Mouse (Mus musculus) heart, embryonic 14.5 days (tissue): ENCODE measurements at regions not wholly inside any gene's neighbourhood (a gene's known extent, or its start where the extent isn't known, plus 50 kb on each side); places are given as distances from the start of the nearest gene placed in this dataset.

Source experiments
- ATAC-seq: fragments of 200-750 bp; cut with Nextera tagmentation; 2 replicates; pipeline ENCODE4 v1.8.0; 2017; ENCODE audit warnings: low read depth, moderate TSS enrichment; ENCODE audit not compliant: insufficient number of reproducible peaks, insufficient read depth, low FRiP score
- H3K27ac ChIP-seq, 2 experiments: fragments of 200-500 bp in 1 of 2; fragments of 300-500 bp in 1 of 2; sonication (generic) in 1 of 2; replicated peaks in 1 of 2; 2 replicates each; pipeline ENCODE4 v1.5.1; 2012 to 2014; ENCODE audit warnings: low read depth in 2 of 2, low read length in 2 of 2, control low read depth in 1 of 2, mild to moderate bottlenecking in 1 of 2, mixed read lengths in 1 of 2; ENCODE audit not compliant: control insufficient read depth in 1 of 2, insufficient read depth in 1 of 2
- H3K27me3 ChIP-seq: fragments of 300-500 bp; sonication (generic); 2 replicates; pipeline ENCODE4 v1.6.1; 2014; ENCODE audit warnings: mild to moderate bottlenecking, low read length, control low read depth; ENCODE audit not compliant: control insufficient read depth, insufficient read depth
- H3K36me3 ChIP-seq: fragments of 300-500 bp; sonication (generic); 2 replicates; pipeline ENCODE4 v1.6.1; 2014; ENCODE audit warnings: mild to moderate bottlenecking, control low read depth, low read length, mixed read lengths; ENCODE audit not compliant: control insufficient read depth, insufficient read depth
- H3K4me1 ChIP-seq, 2 experiments: fragments of 200-500 bp in 1 of 2; fragments of 300-500 bp in 1 of 2; sonication (generic) in 1 of 2; 2 replicates each; pipeline ENCODE4 v1.6.1; 2012 to 2014; ENCODE audit warnings: low read length in 2 of 2, control low read depth in 1 of 2, mixed read lengths in 1 of 2; ENCODE audit not compliant: control insufficient read depth in 2 of 2, insufficient read depth in 2 of 2
- H3K4me2 ChIP-seq: fragments of 300-500 bp; sonication (generic); 2 replicates; pipeline ENCODE4 v1.6.1; 2014; ENCODE audit warnings: mild to moderate bottlenecking, low read length
- H3K4me3 ChIP-seq, 2 experiments: fragments of 200-500 bp in 1 of 2; fragments of 300-500 bp in 1 of 2; sonication (generic) in 1 of 2; 2 replicates each; pipeline ENCODE4 v1.5.1; 2012 to 2014; ENCODE audit warnings: low read length in 2 of 2, mild to moderate bottlenecking in 2 of 2, control low read depth in 1 of 2, low read depth in 1 of 2, moderate library complexity in 1 of 2; ENCODE audit not compliant: control insufficient read depth in 1 of 2, insufficient read depth in 1 of 2
- H3K9ac ChIP-seq: fragments of 300-500 bp; sonication (generic); 2 replicates; pipeline ENCODE4 v1.6.1; 2014; ENCODE audit warnings: mild to moderate bottlenecking, low read length
- H3K9me3 ChIP-seq: fragments of 300-500 bp; sonication (generic); 2 replicates; pipeline ENCODE4 v1.6.1; 2016; ENCODE audit warnings: low read length, control low read depth; ENCODE audit not compliant: control insufficient read depth
- WGBS: fragments of 180-500 bp; shearing (Covaris S2); extraction: QIAGEN DNeasy Blood & Tissue Kit; methylation state at CpG from one replicate; pipeline ENCODE4 v1.1.7; 2014; 5-methylcytosine and 5-hydroxymethylcytosine counted together

DNA sequence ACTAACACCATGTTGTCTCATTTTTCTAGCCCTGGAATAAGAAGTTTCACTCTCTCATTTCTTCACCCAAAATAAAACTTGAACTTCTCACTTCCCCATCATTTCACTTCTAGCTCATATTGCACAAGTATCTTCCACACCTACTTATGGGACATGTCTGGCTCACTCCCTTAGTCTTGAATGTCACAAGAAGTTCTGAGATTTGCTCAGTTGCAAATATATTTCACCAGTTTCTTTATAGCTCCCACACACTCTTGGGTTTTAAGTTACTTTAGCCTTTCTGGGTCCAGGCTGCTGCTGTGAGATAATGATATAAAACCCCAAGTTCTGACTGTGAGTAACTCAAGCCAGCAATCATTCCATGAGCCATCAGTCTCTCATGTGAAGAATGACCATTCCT is 350.0 kb upstream of the Plxna2 start:
- H3K27me3 ChIP-seq: no peaks in the 10 kb centered on the region
- H3K9ac ChIP-seq: no peak overlapping the region
- H3K4me1 ChIP-seq: no peaks in the 10 kb centered on the region
- H3K27ac ChIP-seq: no peak overlapping the region
- no peak overlapping the region for H3K4me2 ChIP-seq
- no peak for ATAC-seq
- no peak overlapping the region for H3K4me3 ChIP-seq
- H3K9me3 ChIP-seq: no peaks in the 10 kb centered on the region
- H3K36me3 ChIP-seq: no peaks in the 10 kb centered on the region

DNA sequence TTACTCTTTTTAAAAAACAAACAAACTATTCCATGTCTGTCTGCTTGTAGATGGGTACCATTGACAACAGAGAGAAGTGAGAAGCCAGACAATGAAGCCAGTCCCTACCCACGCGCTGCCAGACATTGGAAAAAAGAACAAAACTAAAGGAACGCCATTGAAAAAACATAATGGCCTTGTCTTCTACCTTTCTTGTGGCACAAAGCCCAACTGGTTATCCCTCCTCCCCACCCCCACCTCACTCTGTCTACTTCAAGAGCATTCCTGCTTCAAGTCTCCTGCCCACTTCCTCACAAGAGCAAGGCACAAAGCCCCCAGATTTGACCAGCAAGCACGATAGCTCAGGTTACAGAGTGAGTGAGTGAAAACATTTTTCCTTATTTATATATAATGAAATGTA is 355.6 kb upstream of the Plxna2 start:
- no peaks in the 10 kb centered on the region for H3K9me3 ChIP-seq
- no peak overlapping the region for H3K4me2 ChIP-seq
- no peaks in the 10 kb centered on the region for H3K27me3 ChIP-seq
- WGBS: 71% methylated on average over 4 of the region's 4 CpGs
- no peak for ATAC-seq
- no peak overlapping the region for H3K9ac ChIP-seq
- no peak overlapping the region for H3K4me3 ChIP-seq
- H3K4me1 ChIP-seq: no peaks in the 10 kb centered on the region
- H3K27ac ChIP-seq: no peak overlapping the region
- H3K36me3 ChIP-seq: no peaks in the 10 kb centered on the region

DNA sequence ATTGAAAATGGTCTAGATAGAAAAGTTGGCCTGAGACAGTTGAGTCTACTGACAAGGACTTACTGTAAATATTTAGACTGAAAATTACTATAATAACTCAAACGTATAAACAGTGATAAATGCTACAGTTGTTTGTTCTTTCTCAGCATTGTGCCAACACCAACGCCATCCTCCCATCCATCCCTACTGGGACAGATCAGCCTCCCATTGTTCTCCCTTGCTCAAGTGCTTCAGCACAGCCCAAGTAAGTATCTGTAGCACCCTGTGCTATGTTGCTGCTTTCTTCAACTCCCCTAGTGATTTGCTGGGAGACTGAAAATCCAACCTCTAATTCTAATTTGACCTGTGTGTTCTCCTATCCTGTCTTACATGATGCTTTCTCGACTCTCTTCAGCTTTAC is 358.1 kb upstream of the Plxna2 start:
- Histone ChIP-seq H3K9me3 (no peaks in the 10 kb centered on the region), H3K27ac (no peak overlapping the region), H3K36me3 (no peaks in the 10 kb centered on the region), H3K27me3 (no peaks in the 10 kb centered on the region), H3K4me2 (no peak overlapping the region), H3K9ac (no peak overlapping the region), H3K4me1 (no peaks in the 10 kb centered on the region), H3K4me3 (no peak overlapping the region)
- no peak for ATAC-seq
- WGBS: 71% methylated on average over 3 of the region's 3 CpGs

DNA sequence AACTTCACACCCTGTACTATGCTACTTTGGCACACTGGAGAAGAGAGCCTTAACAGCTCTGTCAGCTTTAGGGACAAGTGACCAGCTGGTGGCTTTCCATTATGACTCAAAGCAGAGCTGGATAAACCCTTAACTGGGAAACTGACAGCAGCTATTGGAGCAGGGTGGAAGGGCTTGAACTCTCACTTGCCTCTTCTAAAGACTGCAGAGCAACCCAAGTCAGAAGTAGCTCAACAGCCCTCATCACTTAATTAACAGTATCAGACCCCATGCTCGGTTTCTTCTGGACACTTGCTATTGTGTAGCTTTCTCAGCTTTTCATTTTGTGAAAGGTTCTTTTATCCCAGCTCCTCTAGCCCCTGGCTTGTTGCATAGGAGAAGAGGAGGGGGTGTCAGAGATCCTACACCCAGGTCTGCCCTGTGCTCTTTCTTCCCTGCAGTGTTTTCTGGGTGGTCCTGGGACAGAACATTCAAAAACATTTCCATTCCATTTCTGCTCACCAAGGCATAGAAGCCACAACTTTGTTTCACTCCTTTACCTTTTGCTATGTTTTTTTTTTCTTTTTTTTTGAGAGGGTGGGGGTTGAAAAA is 373.1 kb upstream of the Plxna2 start:
- H3K4me3 ChIP-seq: no peak overlapping the region
- H3K27me3 ChIP-seq: no peaks in the 10 kb centered on the region
- ATAC-seq: no peak
- 42% methylated on average over 1 of the region's 1 CpGs for WGBS
- H3K9me3 ChIP-seq: no peaks in the 10 kb centered on the region
- H3K4me2 ChIP-seq: no peak overlapping the region
- H3K27ac ChIP-seq: no peak overlapping the region
- no peaks in the 10 kb centered on the region for H3K36me3 ChIP-seq
- no peaks in the 10 kb centered on the region for H3K4me1 ChIP-seq
- no peak overlapping the region for H3K9ac ChIP-seq

DNA sequence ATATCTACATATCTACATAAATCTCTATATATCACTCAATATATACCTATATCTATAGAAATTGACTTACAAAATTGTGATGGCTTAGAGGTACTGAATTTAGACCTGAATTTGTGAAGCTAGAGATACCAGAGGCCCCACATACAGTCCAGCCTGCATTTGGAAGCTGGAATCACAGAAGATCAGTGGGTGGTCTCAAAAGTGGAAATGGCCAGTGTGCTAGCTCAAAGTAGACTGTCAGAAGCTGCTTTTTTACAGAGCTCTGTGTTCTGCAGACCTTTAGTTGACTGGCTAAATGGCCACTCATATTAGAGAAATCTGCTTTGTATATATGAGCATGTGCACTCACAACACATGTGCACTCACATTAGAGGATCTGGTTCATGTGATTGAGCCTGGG is 376.9 kb upstream of the Plxna2 start:
- H3K4me1 ChIP-seq: no peaks in the 10 kb centered on the region
- no peaks in the 10 kb centered on the region for H3K36me3 ChIP-seq
- H3K4me3 ChIP-seq: no peak overlapping the region
- no peak overlapping the region for H3K4me2 ChIP-seq
- H3K27ac ChIP-seq: no peak overlapping the region
- H3K9ac ChIP-seq: no peak overlapping the region
- ATAC-seq: no peak
- no peaks in the 10 kb centered on the region for H3K27me3 ChIP-seq
- no peaks in the 10 kb centered on the region for H3K9me3 ChIP-seq

DNA sequence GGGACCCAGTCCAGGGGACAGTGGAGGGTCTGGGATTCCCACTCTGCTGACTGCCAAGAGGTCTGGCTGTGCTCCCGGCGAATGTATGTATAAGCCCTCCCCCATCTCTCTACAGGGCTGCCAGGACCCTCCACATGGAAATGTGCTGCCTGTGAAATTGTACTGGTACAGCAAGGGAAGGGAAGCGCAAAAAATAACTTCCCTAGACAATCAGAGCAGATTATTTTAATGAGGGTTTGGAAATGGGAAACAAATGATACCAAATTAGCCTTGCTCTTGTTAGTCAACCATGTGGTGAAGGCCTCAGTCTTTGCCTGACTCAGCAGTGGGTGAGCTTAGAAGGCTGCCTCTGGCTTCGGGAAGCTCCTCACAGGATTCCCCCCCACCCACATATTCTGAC is 386.8 kb upstream of the Plxna2 start:
- H3K4me1 ChIP-seq: peaks cover 0 to 3% of the 10 kb centered on the region in 2 experiments; a peak in 2 of 4 replicates
- H3K36me3 ChIP-seq: no peaks in the 10 kb centered on the region
- peak; percentile 59 for ATAC-seq
- H3K4me2 ChIP-seq: no peak overlapping the region
- 38% methylated on average over 4 of the region's 4 CpGs for WGBS
- H3K9me3 ChIP-seq: no peaks in the 10 kb centered on the region
- H3K27me3 ChIP-seq: no peaks in the 10 kb centered on the region
- H3K27ac ChIP-seq: no peak overlapping the region
- H3K4me3 ChIP-seq: no peak overlapping the region
- H3K9ac ChIP-seq: no peak overlapping the region

DNA sequence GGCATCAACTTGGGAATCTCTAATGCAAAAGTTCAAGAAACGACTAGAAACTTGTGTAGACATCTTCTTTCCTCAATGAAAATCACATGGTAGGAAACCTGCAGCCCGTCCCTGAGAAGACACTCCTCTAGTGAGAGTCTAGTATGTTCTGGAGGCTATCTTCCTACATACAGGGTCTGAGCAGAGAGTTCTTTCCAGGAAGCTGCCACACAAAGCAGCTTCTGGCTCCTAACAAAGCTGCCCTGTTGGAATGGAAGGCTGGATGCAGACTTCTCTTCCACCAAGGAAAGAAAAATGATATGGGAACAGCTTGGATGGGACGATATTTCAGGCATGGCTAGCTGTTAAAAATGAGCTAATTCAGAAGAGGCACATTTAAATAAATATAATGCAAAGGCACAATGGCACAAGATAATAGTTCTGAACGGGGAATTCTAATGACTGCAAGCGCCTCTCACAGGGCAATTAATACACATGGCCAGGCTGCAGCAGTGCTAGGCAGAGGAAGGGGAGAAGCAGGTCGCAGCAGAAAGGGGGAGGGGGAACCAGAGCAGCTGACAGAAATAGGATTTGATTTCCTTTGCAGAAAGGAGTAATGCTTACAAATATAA is 391.4 kb upstream of the Plxna2 start:
- WGBS: 36% methylated on average over 6 of the region's 6 CpGs
- Histone ChIP-seq H3K36me3 (no peaks in the 10 kb centered on the region), H3K9me3 (no peaks in the 10 kb centered on the region), H3K4me2 (no peak overlapping the region), H3K4me1 (peaks cover 0 to 1% of the 10 kb centered on the region in 2 experiments; a peak in 2 of 4 replicates), H3K27ac (no peak overlapping the region), H3K9ac (no peak overlapping the region), H3K4me3 (no peak overlapping the region), H3K27me3 (no peaks in the 10 kb centered on the region)
- no peak for ATAC-seq

DNA sequence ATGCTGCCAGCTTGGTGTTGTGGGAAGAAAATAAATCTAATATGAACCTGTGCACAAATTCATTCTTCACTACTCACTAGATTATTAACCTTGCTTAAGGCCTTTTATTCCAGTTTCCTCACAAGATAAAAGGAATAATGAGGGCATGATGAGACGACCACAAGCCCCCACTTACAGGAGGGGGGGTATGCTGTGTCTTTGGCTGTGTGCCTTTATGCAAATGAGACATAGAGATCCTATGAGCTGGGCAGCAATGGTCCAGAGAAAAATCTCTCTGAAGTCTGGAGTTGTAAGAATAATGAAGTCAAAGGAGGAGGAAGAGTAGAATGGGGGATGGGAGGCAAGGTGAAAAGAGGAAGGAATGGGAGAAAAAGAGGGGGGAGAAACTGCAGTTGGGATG is 392.2 kb upstream of the Plxna2 start:
- WGBS: 28% methylated on average over 1 of the region's 1 CpGs
- H3K9ac ChIP-seq: no peak overlapping the region
- H3K4me2 ChIP-seq: no peak overlapping the region
- H3K4me1 ChIP-seq: no peaks in the 10 kb centered on the region
- ATAC-seq: no peak
- no peak overlapping the region for H3K4me3 ChIP-seq
- H3K27me3 ChIP-seq: no peaks in the 10 kb centered on the region
- no peaks in the 10 kb centered on the region for H3K36me3 ChIP-seq
- H3K27ac ChIP-seq: no peak overlapping the region
- H3K9me3 ChIP-seq: no peaks in the 10 kb centered on the region
